In genomic region chr3:95328803-95329404, GRCm38 (mm10) we compare ENCODE assay signal across 21 mouse cellular contexts.
"Had no signal": no experiment of that assay in that cellular context is flagged by ENCODE, and none has a peak within 500 bp of the region (broad histone marks: within the 10 kb centered on the region; RNA-seq: fewer than 3 reads in every experiment).

No protein-coding gene starts in this region.

- H3K9ac ChIP-seq: liver, embryonic 15.5 days; lung, embryonic 15.5 days; midbrain, embryonic 13.5 days; neural tube, embryonic 13.5 days had no signal

- H3K27ac ChIP-seq: kidney, postnatal 0 days; layer of hippocampus, adult 2 months; liver, embryonic 15.5 days; lung, embryonic 15.5 days; midbrain, embryonic 10.5 days; midbrain, embryonic 13.5 days; neural tube, embryonic 13.5 days; stomach, postnatal 0 days had no signal

- H3K4me2 ChIP-seq: liver, embryonic 11.5 days; liver, embryonic 15.5 days; lung, embryonic 15.5 days; midbrain, embryonic 13.5 days; neural tube, embryonic 13.5 days had no signal

- H3K9me3 ChIP-seq: liver, embryonic 15.5 days; lung, embryonic 15.5 days; megakaryocyte, embryonic 14.5 days; midbrain, embryonic 10.5 days; midbrain, embryonic 13.5 days; neural tube, embryonic 13.5 days had no signal

- ATAC-seq: midbrain, embryonic 13.5 days; midbrain, embryonic 16.5 days had no signal

- H3K4me3 ChIP-seq: layer of hippocampus, adult 2 months; liver, embryonic 15.5 days; lung, embryonic 15.5 days; megakaryocyte, embryonic 14.5 days; midbrain, embryonic 10.5 days; midbrain, embryonic 13.5 days; myocyte; neural tube, embryonic 13.5 days had no signal

- H3K4me1 ChIP-seq: lung, embryonic 15.5 days; midbrain, embryonic 10.5 days; midbrain, embryonic 13.5 days; neural tube, embryonic 13.5 days had no signal

- DNase-seq: kidney, postnatal 25 days; layer of hippocampus, adult 9-11 months; lung, adult 18-20 months; lung, postnatal 10 days; lung, postnatal 36 days; right cerebral cortex, postnatal 4 days; thymus, adult 2 months; thymus, postnatal 14 days; thymus, postnatal 4 days had no signal

- H3K27me3 ChIP-seq: liver, embryonic 15.5 days; lung, embryonic 15.5 days; megakaryocyte, embryonic 14.5 days; midbrain, embryonic 13.5 days; neural tube, embryonic 13.5 days had no signal
